Comparison of ENCODE assay signal across 9 mouse cellular contexts in the genomic region with DNA sequence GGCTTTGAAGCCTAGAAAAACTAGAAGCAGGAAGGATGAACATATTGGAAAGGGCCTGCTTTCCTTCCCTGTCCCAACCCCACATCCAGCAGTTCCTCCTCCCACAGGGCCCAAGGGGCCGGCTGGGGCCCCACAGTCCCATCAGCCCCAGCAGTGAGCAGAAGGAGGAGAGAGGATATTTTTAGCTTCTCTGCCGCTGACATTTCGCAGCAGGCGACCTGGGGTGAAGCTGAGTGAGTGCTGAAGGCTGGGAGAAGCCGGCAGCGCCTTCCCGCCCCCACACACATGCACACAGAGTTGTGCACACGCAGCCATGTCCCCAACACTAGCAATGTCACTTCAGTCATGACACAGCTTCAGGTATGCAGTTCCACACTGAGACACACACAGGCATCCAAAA. TPM values are rescaled to one million over a fixed set of nuclear protein-coding genes. Genes with fewer than 3 reads are reported as not detected.
A peak's percentile ranks its signal among the peaks of the same experiment; 100 is the strongest.
DNase-seq lines count a peak whose midpoint lies in the region; ATAC-seq lines count a peak whose summit lies in the region.
"Had no signal": no experiment of that assay in that cellular context is flagged by ENCODE, and none has a peak within 500 bp of the region (broad histone marks: within the 10 kb centered on the region; RNA-seq: fewer than 3 reads in every experiment).

No protein-coding gene starts in this region.

- no peaks in the 10 kb centered on the region for H3K9me3 ChIP-seq in liver, embryonic 12.5 days (replicated peaks)
- H3K9me3 ChIP-seq in liver, embryonic 11.5 days (ENCODE audit: control insufficient read depth, low read length), result no peaks in the 10 kb centered on the region
- no peaks in the 10 kb centered on the region for H3K9me3 ChIP-seq in limb, embryonic 10.5 days (replicated peaks)
- H3K9me3 ChIP-seq in stomach, embryonic 16.5 days (replicated peaks; ENCODE audit: control insufficient read depth, low read length), result no peaks in the 10 kb centered on the region
- H3K9me3 ChIP-seq: liver, embryonic 15.5 days had no signal

- no peak overlapping the region for H3K9ac ChIP-seq in liver, embryonic 12.5 days
- no peak overlapping the region for H3K9ac ChIP-seq in liver, embryonic 11.5 days (ENCODE audit: low read depth, low read length)
- H3K9ac ChIP-seq in stomach, embryonic 16.5 days (ENCODE audit: low read length), result peak overlapping the region; percentile 54
- H3K9ac ChIP-seq: liver, embryonic 15.5 days had no signal

- H3K4me1 ChIP-seq in liver, embryonic 12.5 days, result peaks cover 65% of the 10 kb centered on the region
- peaks cover 59% of the 10 kb centered on the region for H3K4me1 ChIP-seq in liver, embryonic 11.5 days (replicated peaks; ENCODE audit: control insufficient read depth, insufficient read depth, low read length)
- H3K4me1 ChIP-seq in limb, embryonic 10.5 days, result peaks cover 80% of the 10 kb centered on the region
- H3K4me1 ChIP-seq in stomach, embryonic 16.5 days (ENCODE audit: control insufficient read depth, insufficient read depth, low read length), result peaks cover 88% of the 10 kb centered on the region

- no peak overlapping the region for H3K4me3 ChIP-seq in liver, embryonic 12.5 days
- no peak overlapping the region for H3K4me3 ChIP-seq in liver, embryonic 11.5 days (ENCODE audit: low read depth, low read length)
- no peak overlapping the region for H3K4me3 ChIP-seq in limb, embryonic 10.5 days
- H3K4me3 ChIP-seq in stomach, embryonic 16.5 days (replicated peaks; ENCODE audit: low read length), result no peak overlapping the region
- H3K4me3 ChIP-seq: liver, embryonic 15.5 days had no signal

- no peak for ATAC-seq in liver, embryonic 12.5 days
- no peak for ATAC-seq in liver, embryonic 11.5 days (replicated peaks; ENCODE audit: low FRiP score)
- peak; percentile 14; the same call in 1 of the 2 replicates for ATAC-seq in stomach, embryonic 16.5 days (ENCODE audit: insufficient read depth, low FRiP score)

- peak overlapping the region; percentile 53 for H3K27ac ChIP-seq in liver, embryonic 12.5 days
- H3K27ac ChIP-seq in liver, embryonic 11.5 days (ENCODE audit: low read depth, low read length), result no peak overlapping the region
- H3K27ac ChIP-seq in limb, embryonic 10.5 days, result peak overlapping the region; percentile 53
- H3K27ac ChIP-seq in stomach, embryonic 16.5 days (ENCODE audit: low read length), result peak overlapping the region; percentile 93
- H3K27ac ChIP-seq: liver, embryonic 15.5 days had no signal

- peaks cover 65% of the 10 kb centered on the region for H3K27me3 ChIP-seq in liver, embryonic 12.5 days (replicated peaks)
- peaks cover 26% of the 10 kb centered on the region for H3K27me3 ChIP-seq in liver, embryonic 11.5 days (replicated peaks; ENCODE audit: control insufficient read depth, insufficient read depth, low read length)
- peaks cover 16% of the 10 kb centered on the region; the same call in 1 of the 2 replicates for H3K27me3 ChIP-seq in limb, embryonic 10.5 days (ENCODE audit: low read depth, poor library complexity, severe bottlenecking)
- no peaks in the 10 kb centered on the region for H3K27me3 ChIP-seq in stomach, embryonic 16.5 days (ENCODE audit: control insufficient read depth, insufficient read depth, low read length)

- DNase-seq in liver, embryonic 11.5 days (ENCODE audit: low spot score), result no peak
- DNase-seq in heart, adult 9 months (ENCODE audit: low spot score in 2 of 2), result peak; percentile 79 to 84
- DNase-seq in limb, embryonic 10.5 days (ENCODE audit: low spot score), result no peak
- DNase-seq in spleen, adult 12 weeks (ENCODE audit: low spot score), result no peak
- DNase-seq in left cerebral cortex, adult 9 months (ENCODE audit: low spot score in 2 of 2), result no peak
- DNase-seq in layer of hippocampus, adult 11-12 months (ENCODE audit: low spot score), result no peak

- no peaks in the 10 kb centered on the region for H3K36me3 ChIP-seq in liver, embryonic 12.5 days
- H3K36me3 ChIP-seq in liver, embryonic 11.5 days (ENCODE audit: control insufficient read depth, insufficient read depth, low read length), result no peaks in the 10 kb centered on the region
- no peaks in the 10 kb centered on the region for H3K36me3 ChIP-seq in limb, embryonic 10.5 days
- H3K36me3 ChIP-seq in stomach, embryonic 16.5 days (ENCODE audit: control insufficient read depth, insufficient read depth, low read length), result no peaks in the 10 kb centered on the region
- H3K36me3 ChIP-seq: liver, embryonic 15.5 days had no signal

- WGBS in liver, embryonic 12.5 days (ENCODE audit: insufficient replicate concordance), result 14% methylated on average over 8 of the region's 8 CpGs
- WGBS in liver, embryonic 11.5 days, result 24% methylated on average over 8 of the region's 8 CpGs
- 38% methylated on average over 8 of the region's 8 CpGs for WGBS in limb, embryonic 10.5 days
- 17% methylated on average over 8 of the region's 8 CpGs for WGBS in stomach, embryonic 16.5 days

- H3K4me2 ChIP-seq in liver, embryonic 12.5 days, result no peak overlapping the region
- no peak overlapping the region for H3K4me2 ChIP-seq in liver, embryonic 11.5 days
- 0 out of 2 replicates have a peak overlapping the region, but pooled peaks have one; percentile 14 for H3K4me2 ChIP-seq in stomach, embryonic 16.5 days (ENCODE audit: low read depth, low read length)
- H3K4me2 ChIP-seq: liver, embryonic 15.5 days had no signal

RNA-seq across cellular contexts. Expression of a gene that starts 42.5 kb away (rescaled TPM):
- polyA plus RNA-seq in liver, embryonic 12.5 days (2016; fragmentation: Nextera tagmentation; extraction: Ambion mirVana), result 35.9 and 42.2 TPM in 2 replicates
- 32.1 and 42.2 TPM in 2 replicates for polyA plus RNA-seq in liver, embryonic 11.5 days (2014; fragmentation: Nextera tagmentation; extraction: Ambion mirVana)
- polyA plus RNA-seq in limb, embryonic 10.5 days (2016; fragmentation: Nextera tagmentation; extraction: Ambion mirVana), result 62.9 and 73.7 TPM in 2 replicates
- polyA plus RNA-seq in stomach, embryonic 16.5 days (2015; fragmentation: Nextera tagmentation; extraction: Ambion mirVana), result 84.3 and 98.6 TPM in 2 replicates

Comparison
In these comparisons a context has a peak if more than half of its experiments do, and no peak if none do; other contexts are left out.
1. DNase-seq: peak in heart, adult 9 months (2 of 2); none in liver, embryonic 11.5 days (single experiment), limb, embryonic 10.5 days (single experiment), spleen, adult 12 weeks (single experiment), left cerebral cortex, adult 9 months (0 of 2) and layer of hippocampus, adult 11-12 months (single experiment).